Mouse (Mus musculus) cerebellum, adult 9-10 months (tissue): ENCODE results near the gene Vwce.

Experiments used
- DNase-seq: peaks from one replicate; pipeline ENCODE4 v3.0.0; 2022

Vwce gene

GRCm38 (mm10) chr19:10648156-10648555 lies 14.1 kb downstream of the Vwce start:
- DNase-seq: no peak

GRCm38 (mm10) chr19:10656058-10656457 lies 22.0 kb downstream of the Vwce start:
- no peak for DNase-seq

- DNase-seq: no peak
Measured at GRCm38 (mm10) chr19:10657742-10658141, 23.7 kb downstream of the Vwce start.

- DNase-seq: no peak
Measured at GRCm38 (mm10) chr19:10658406-10658805, 24.4 kb downstream of the Vwce start.

GRCm38 (mm10) chr19:10661373-10661772 lies 27.4 kb downstream of the Vwce start:
- no peak for DNase-seq

- DNase-seq: no peak
Measured at GRCm38 (mm10) chr19:10661919-10662318, 27.9 kb downstream of the Vwce start.

GRCm38 (mm10) chr19:10662665-10663064 lies 28.7 kb downstream of the Vwce start:
- no peak for DNase-seq

GRCm38 (mm10) chr19:10665093-10665492 lies 31.1 kb downstream of the Vwce start:
- no peak for DNase-seq

GRCm38 (mm10) chr19:10665499-10665898 lies 31.5 kb downstream of the Vwce start:
- DNase-seq: peak; percentile 79

- no peak for DNase-seq
Measured at GRCm38 (mm10) chr19:10671319-10671718, 37.3 kb downstream of the Vwce start.

GRCm38 (mm10) chr19:10671854-10672417 lies 37.9 kb downstream of the Vwce start:
- no peak for DNase-seq

- DNase-seq: no peak
Measured at GRCm38 (mm10) chr19:10673275-10673674, 39.3 kb downstream of the Vwce start.

- DNase-seq: peak; percentile 27
Measured at GRCm38 (mm10) chr19:10676656-10677055, 42.6 kb downstream of the Vwce start.

- peak; percentile 94 for DNase-seq
Measured at GRCm38 (mm10) chr19:10677915-10678771, 44.1 kb downstream of the Vwce start, which contains the start of gene Pga5. Gene Pga5 (minus strand): TSS chr19:10678071.

- DNase-seq: no peak
Measured at GRCm38 (mm10) chr19:10678772-10679067, 44.7 kb downstream of the Vwce start.

- DNase-seq: peak; percentile 23
Measured at GRCm38 (mm10) chr19:10681571-10681970, 47.6 kb downstream of the Vwce start.

GRCm38 (mm10) chr19:10685081-10685480 lies 51.1 kb downstream of the Vwce start:
- DNase-seq: peak; percentile 30

- peak; percentile 28 for DNase-seq
Measured at GRCm38 (mm10) chr19:10685727-10686126, 51.7 kb downstream of the Vwce start.

- peak; percentile 95 for DNase-seq
Measured at GRCm38 (mm10) chr19:10688537-10689352, 54.7 kb downstream of the Vwce start, which contains the start of gene Vps37c. Gene Vps37c (plus strand): TSS chr19:10688735.

GRCm38 (mm10) chr19:10689470-10690166 lies 55.6 kb downstream of the Vwce start:
- peak; percentile 63 for DNase-seq

- peak; percentile 65 for DNase-seq
Measured at GRCm38 (mm10) chr19:10690336-10690735, 56.3 kb downstream of the Vwce start.

GRCm38 (mm10) chr19:10691121-10691520 lies 57.1 kb downstream of the Vwce start:
- no peak for DNase-seq

GRCm38 (mm10) chr19:10691660-10692059 lies 57.6 kb downstream of the Vwce start:
- DNase-seq: no peak
